Mouse (Mus musculus): Measurements from ENCODE around the gene Psmf1. TPM values are rescaled to one million over a fixed set of nuclear protein-coding genes. Genes with fewer than 3 reads are reported as not detected.
A peak's percentile ranks its signal among the peaks of the same experiment; 100 is the strongest.

Psmf1 gene
- polyA plus RNA-seq, 1 experiment from 2014 or later = 70.6 TPM

DNA sequence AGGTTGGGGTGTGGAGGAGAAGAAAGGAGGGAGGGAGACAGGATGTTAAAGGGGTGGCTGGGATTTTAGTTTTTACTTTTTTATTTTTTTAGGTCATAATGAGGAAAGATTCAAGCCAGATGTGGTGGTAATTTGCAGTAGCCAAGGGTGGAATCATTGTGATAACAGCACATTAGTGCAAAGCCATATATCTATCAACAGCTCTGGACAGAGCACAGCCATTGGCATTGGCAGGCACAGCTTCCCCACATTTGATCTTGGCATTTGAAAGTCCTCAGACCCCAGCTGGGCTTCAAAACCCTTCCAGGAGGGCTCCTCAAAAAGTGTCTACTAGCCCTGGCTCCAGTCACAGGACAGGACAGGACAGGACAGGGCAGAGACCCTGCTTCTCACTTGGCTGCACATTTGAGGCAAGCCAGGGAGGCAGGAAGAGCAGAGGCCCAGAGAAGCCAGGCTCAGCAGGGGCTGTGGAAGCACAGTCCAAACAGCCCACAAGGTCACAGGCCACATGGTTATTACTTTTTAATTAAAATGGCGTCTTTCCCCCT is 14.9 kb upstream of the Psmf1 start:
- Histone ChIP-seq H3K36me3 (ENCODE audit: control insufficient read depth, insufficient read depth, low read length) (no peaks in the 10 kb centered on the region), H3K4me2 (ENCODE audit: low read depth, low read length) (no peak overlapping the region), H3K4me3 (ENCODE audit: low read depth, low read length) (no peak overlapping the region), H3K27me3 (ENCODE audit: control insufficient read depth, insufficient read depth, low read length) (no peaks in the 10 kb centered on the region), H3K9ac (replicated peaks; ENCODE audit: low read depth, low read length) (no peak overlapping the region), H3K9me3 (ENCODE audit: control insufficient read depth, low read length) (no peaks in the 10 kb centered on the region), H3K27ac (ENCODE audit: low read depth, low read length) (no peak overlapping the region), H3K4me1 (ENCODE audit: control insufficient read depth, insufficient read depth, low read length) (no peaks in the 10 kb centered on the region)
- WGBS = 42% methylated on average over 1 of the region's 1 CpGs
- no peak for ATAC-seq (ENCODE audit: low read depth)

DNA sequence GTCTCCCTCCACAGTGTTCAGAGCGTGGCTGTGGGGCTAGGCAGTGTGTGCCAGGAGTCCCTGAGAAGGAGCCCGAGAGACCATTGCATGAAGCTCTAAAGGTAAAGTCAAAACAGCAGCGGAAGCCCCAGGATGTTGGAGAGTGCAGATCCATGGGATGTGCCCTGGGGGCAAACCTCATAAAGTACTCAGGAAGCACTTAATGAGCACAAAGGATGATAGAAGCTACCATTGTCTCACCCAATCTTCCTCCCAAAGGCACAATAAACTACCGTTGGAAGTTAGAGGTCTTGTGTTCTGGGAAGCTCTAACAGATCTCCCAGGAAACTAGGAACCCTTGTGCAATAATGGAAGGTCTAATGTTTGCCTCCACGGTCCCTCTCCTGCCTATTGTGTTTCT is 13.5 kb upstream of the Psmf1 start:
- WGBS = 13% methylated on average over 5 of the region's 5 CpGs
- ATAC-seq (ENCODE audit: low read depth) = no peak
- no peak overlapping the region for H3K9ac ChIP-seq (replicated peaks; ENCODE audit: low read depth, low read length)

GRCm38 (mm10) chr2:151756277-151757061 is 12.5 kb upstream of the Psmf1 start:
- 50% methylated on average over 9 of the region's 9 CpGs for WGBS

More for the DNA sequence above, 13.5 kb upstream of the Psmf1 start:
- Histone ChIP-seq H3K36me3 (ENCODE audit: control insufficient read depth, insufficient read depth, low read length) (no peaks in the 10 kb centered on the region), H3K27ac (ENCODE audit: low read depth, low read length) (no peak overlapping the region), H3K27me3 (ENCODE audit: control insufficient read depth, insufficient read depth, low read length) (no peaks in the 10 kb centered on the region), H3K4me1 (ENCODE audit: control insufficient read depth, insufficient read depth, low read length) (no peaks in the 10 kb centered on the region), H3K4me2 (ENCODE audit: low read depth, low read length) (no peak overlapping the region), H3K9me3 (ENCODE audit: control insufficient read depth, low read length) (no peaks in the 10 kb centered on the region), H3K4me3 (ENCODE audit: low read depth, low read length) (no peak overlapping the region)

GRCm38 (mm10) chr2:151751330-151751729 is 7.3 kb upstream of the Psmf1 start:
- H3K36me3 ChIP-seq (ENCODE audit: control insufficient read depth, insufficient read depth, low read length) = no peaks in the 10 kb centered on the region
- no peaks in the 10 kb centered on the region for H3K9me3 ChIP-seq (ENCODE audit: control insufficient read depth, low read length)
- no peak overlapping the region for H3K4me2 ChIP-seq (ENCODE audit: low read depth, low read length)
- H3K4me3 ChIP-seq (ENCODE audit: low read depth, low read length) = no peak overlapping the region
- H3K27me3 ChIP-seq (ENCODE audit: control insufficient read depth, insufficient read depth, low read length) = no peaks in the 10 kb centered on the region
- WGBS = 77% methylated on average over 5 of the region's 5 CpGs
- no peak for ATAC-seq (ENCODE audit: low read depth)
- no peaks in the 10 kb centered on the region for H3K4me1 ChIP-seq (ENCODE audit: control insufficient read depth, insufficient read depth, low read length)
- H3K9ac ChIP-seq (replicated peaks; ENCODE audit: low read depth, low read length) = no peak overlapping the region
- no peak overlapping the region for H3K27ac ChIP-seq (ENCODE audit: low read depth, low read length)

More at GRCm38 (mm10) chr2:151756277-151757061, 12.5 kb upstream of the Psmf1 start:
- Histone ChIP-seq H3K27ac (ENCODE audit: low read depth, low read length) (no peak overlapping the region), H3K4me2 (ENCODE audit: low read depth, low read length) (no peak overlapping the region), H3K9ac (replicated peaks; ENCODE audit: low read depth, low read length) (no peak overlapping the region), H3K9me3 (ENCODE audit: control insufficient read depth, low read length) (no peaks in the 10 kb centered on the region), H3K27me3 (ENCODE audit: control insufficient read depth, insufficient read depth, low read length) (no peaks in the 10 kb centered on the region), H3K4me1 (ENCODE audit: control insufficient read depth, insufficient read depth, low read length) (no peaks in the 10 kb centered on the region), H3K36me3 (ENCODE audit: control insufficient read depth, insufficient read depth, low read length) (no peaks in the 10 kb centered on the region), H3K4me3 (ENCODE audit: low read depth, low read length) (no peak overlapping the region)
- ATAC-seq (ENCODE audit: low read depth) = no peak

GRCm38 (mm10) chr2:151747847-151748705 is 4.1 kb upstream of the Psmf1 start:
- H3K27ac ChIP-seq (ENCODE audit: low read depth, low read length) = peak overlapping the region; percentile 12; the same call in 1 of the 2 replicates
- no peaks in the 10 kb centered on the region for H3K27me3 ChIP-seq (ENCODE audit: control insufficient read depth, insufficient read depth, low read length)
- no peak overlapping the region for H3K9ac ChIP-seq (replicated peaks; ENCODE audit: low read depth, low read length)
- no peaks in the 10 kb centered on the region for H3K9me3 ChIP-seq (ENCODE audit: control insufficient read depth, low read length)
- ATAC-seq (ENCODE audit: low read depth) = peak; percentile 91
- no peaks in the 10 kb centered on the region for H3K4me1 ChIP-seq (ENCODE audit: control insufficient read depth, insufficient read depth, low read length)
- H3K4me3 ChIP-seq (ENCODE audit: low read depth, low read length) = no peak overlapping the region; the same call in 1 of the 2 replicates
- no peak overlapping the region; the same call in 1 of the 2 replicates for H3K4me2 ChIP-seq (ENCODE audit: low read depth, low read length)
- H3K36me3 ChIP-seq (ENCODE audit: control insufficient read depth, insufficient read depth, low read length) = no peaks in the 10 kb centered on the region
- 23% methylated on average over 19 of the region's 19 CpGs for WGBS

DNA sequence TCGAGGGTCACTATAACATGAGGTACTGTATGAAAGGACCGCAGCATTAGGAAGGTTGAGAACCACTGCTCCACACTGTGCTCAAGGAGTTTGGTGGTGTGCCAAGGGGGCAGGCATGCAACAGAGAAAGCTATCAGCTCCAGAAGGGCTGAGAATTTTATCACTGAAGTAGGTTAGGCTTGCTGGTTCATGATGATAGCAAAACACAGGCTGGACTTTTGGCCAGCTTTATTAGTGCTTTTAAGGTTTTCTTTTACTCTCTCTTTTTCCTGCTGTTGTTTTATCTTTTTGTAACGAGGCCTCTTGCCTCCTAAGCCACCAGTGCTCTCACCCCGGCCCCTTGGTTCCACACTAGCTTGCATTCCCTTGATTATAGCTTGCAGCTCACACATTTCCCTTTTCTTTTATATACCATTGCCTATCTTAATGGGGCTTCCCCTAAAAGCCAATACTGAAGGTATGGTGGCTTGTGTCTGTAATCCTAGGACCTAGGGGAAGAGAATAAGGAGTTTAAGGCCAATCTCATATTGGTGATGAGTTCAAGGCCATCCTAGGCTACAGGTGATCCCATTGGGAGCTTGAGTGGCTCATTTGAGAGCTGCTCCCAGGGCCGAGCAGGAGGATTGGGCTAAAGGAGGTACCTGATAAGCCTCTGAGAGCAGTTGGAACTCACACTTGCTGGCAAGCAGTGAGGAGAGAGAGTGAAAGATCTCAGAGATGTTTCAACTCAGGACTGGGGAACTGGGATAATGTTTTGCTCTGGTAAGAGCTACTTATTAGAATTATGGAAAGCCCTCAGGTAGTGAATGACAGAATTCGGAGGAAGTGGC is 921 bp downstream of the Psmf1 start:
- Histone ChIP-seq H3K4me1 (ENCODE audit: control insufficient read depth, insufficient read depth, low read length) (peaks cover 16% of the 10 kb centered on the region), H3K36me3 (ENCODE audit: control insufficient read depth, insufficient read depth, low read length) (no peaks in the 10 kb centered on the region), H3K4me3 (ENCODE audit: low read depth, low read length) (no peak overlapping the region), H3K9ac (replicated peaks; ENCODE audit: low read depth, low read length) (no peak overlapping the region), H3K27me3 (ENCODE audit: control insufficient read depth, insufficient read depth, low read length) (no peaks in the 10 kb centered on the region), H3K4me2 (ENCODE audit: low read depth, low read length) (no peak overlapping the region), H3K27ac (ENCODE audit: low read depth, low read length) (no peak overlapping the region), H3K9me3 (ENCODE audit: control insufficient read depth, low read length) (no peaks in the 10 kb centered on the region)
- WGBS = 71% methylated on average over 6 of the region's 6 CpGs
- ATAC-seq (ENCODE audit: low read depth) = no peak

GRCm38 (mm10) chr2:151742084-151742483 is 1.9 kb downstream of the Psmf1 start:
- 100% methylated on average over 1 of the region's 1 CpGs for WGBS
- ATAC-seq (ENCODE audit: low read depth) = no peak
- Histone ChIP-seq H3K9ac (replicated peaks; ENCODE audit: low read depth, low read length) (no peak overlapping the region), H3K9me3 (ENCODE audit: control insufficient read depth, low read length) (no peaks in the 10 kb centered on the region), H3K4me3 (ENCODE audit: low read depth, low read length) (no peak overlapping the region), H3K27ac (ENCODE audit: low read depth, low read length) (no peak overlapping the region), H3K4me1 (ENCODE audit: control insufficient read depth, insufficient read depth, low read length) (peaks cover 16% of the 10 kb centered on the region), H3K36me3 (ENCODE audit: control insufficient read depth, insufficient read depth, low read length) (no peaks in the 10 kb centered on the region), H3K4me2 (ENCODE audit: low read depth, low read length) (no peak overlapping the region), H3K27me3 (ENCODE audit: control insufficient read depth, insufficient read depth, low read length) (no peaks in the 10 kb centered on the region)

DNA sequence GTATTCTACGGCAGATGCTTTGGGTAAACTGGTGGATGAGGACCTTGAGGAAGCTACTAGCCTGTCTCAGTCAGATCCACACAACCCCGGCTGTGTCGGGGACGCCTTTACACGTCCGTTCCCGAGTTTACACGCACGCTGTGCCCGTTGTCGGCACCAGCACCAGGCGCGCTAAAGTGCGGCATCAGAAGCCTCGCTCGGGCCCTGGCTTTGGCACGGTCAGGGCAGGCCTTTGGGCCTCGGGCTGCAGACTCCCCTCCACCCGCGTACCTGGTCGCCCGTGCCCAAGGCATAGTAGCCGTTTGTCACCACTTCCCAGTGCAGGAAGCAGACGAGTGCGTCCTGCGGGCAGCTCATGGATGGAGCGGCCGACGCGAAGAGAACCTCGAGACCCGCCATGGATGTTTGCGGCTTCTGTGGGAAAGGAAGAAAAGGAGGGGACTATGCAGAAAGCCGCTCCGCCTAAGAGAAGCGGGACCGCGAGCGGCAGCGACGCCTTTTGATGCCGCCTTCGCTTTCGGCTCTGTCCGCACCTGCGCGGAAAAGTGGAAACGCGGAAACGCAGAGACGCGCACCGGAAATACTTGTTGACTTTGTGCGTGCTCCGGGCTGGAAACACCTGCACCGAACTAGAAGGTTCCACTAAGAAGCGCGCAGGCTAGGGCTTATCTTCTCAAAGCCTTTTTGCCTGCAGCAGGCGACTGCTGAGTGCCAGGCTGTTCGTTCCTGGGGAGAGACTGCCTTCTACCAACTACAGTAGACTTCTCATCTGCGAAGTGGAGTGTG is 3.1 kb downstream of the Psmf1 start:
- Histone ChIP-seq H3K4me3 (ENCODE audit: low read depth, low read length) (peak overlapping the region; percentile 93), H3K9me3 (ENCODE audit: control insufficient read depth, low read length) (no peaks in the 10 kb centered on the region), H3K27me3 (ENCODE audit: control insufficient read depth, insufficient read depth, low read length) (no peaks in the 10 kb centered on the region), H3K27ac (ENCODE audit: low read depth, low read length) (peak overlapping the region; percentile 64; the same call in 1 of the 2 replicates), H3K36me3 (ENCODE audit: control insufficient read depth, insufficient read depth, low read length) (no peaks in the 10 kb centered on the region), H3K4me2 (ENCODE audit: low read depth, low read length) (peak overlapping the region; percentile 96), H3K4me1 (ENCODE audit: control insufficient read depth, insufficient read depth, low read length) (peaks cover 16% of the 10 kb centered on the region), H3K9ac (replicated peaks; ENCODE audit: low read depth, low read length) (peak overlapping the region; percentile 82)
- under 1% methylated on average over 61 of the region's 61 CpGs for WGBS
- peak; percentile 93 for ATAC-seq (ENCODE audit: low read depth)
